Mouse (Mus musculus): Measurements from ENCODE around the gene Crygb. TPM values are rescaled to one million over a fixed set of nuclear protein-coding genes. Genes with fewer than 3 reads are reported as not detected.

Crygb gene
- polyA plus RNA-seq, 1 experiment from 2014 or later = 0.41 TPM

DNA sequence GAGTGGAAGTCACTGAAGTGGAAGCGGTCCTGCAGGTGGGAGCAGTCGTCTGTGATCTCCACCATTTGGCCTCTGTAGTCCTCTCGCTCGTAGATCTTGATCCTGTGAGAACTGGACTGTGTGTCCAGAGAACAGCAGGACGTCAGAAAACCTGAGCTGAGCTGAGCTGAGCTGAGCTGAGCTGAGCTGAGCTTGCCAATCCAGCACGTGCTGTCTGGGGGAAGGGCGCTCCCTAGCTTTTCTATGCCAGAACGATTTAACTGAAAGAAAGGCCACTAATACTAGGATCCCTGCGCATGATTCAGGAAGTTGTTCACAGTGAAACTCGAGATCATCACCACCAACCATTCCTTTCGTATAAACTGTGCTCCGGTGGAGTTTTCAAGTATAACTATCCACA, 33.3 kb downstream of the Crygb start:
- Histone ChIP-seq H3K4me3 (ENCODE audit: low read length) (no peak overlapping the region), H3K4me1 (ENCODE audit: control insufficient read depth, insufficient read depth, low read depth, low read length) (no peaks in the 10 kb centered on the region), H3K27me3 (replicated peaks; ENCODE audit: control insufficient read depth, insufficient read depth, low read length) (no peaks in the 10 kb centered on the region), H3K9me3 (ENCODE audit: control insufficient read depth, low read length) (no peaks in the 10 kb centered on the region), H3K36me3 (ENCODE audit: control insufficient read depth, insufficient read depth, low read length) (no peaks in the 10 kb centered on the region), H3K27ac (ENCODE audit: low read depth, low read length) (no peak overlapping the region), H3K9ac (ENCODE audit: low read depth, low read length) (no peak overlapping the region), H3K4me2 (ENCODE audit: low read length) (no peak overlapping the region)
- ATAC-seq = 0 out of 2 replicates have a peak, but pooled peaks have one; percentile 50
- WGBS = 58% methylated on average over 12 of the region's 12 CpGs

DNA sequence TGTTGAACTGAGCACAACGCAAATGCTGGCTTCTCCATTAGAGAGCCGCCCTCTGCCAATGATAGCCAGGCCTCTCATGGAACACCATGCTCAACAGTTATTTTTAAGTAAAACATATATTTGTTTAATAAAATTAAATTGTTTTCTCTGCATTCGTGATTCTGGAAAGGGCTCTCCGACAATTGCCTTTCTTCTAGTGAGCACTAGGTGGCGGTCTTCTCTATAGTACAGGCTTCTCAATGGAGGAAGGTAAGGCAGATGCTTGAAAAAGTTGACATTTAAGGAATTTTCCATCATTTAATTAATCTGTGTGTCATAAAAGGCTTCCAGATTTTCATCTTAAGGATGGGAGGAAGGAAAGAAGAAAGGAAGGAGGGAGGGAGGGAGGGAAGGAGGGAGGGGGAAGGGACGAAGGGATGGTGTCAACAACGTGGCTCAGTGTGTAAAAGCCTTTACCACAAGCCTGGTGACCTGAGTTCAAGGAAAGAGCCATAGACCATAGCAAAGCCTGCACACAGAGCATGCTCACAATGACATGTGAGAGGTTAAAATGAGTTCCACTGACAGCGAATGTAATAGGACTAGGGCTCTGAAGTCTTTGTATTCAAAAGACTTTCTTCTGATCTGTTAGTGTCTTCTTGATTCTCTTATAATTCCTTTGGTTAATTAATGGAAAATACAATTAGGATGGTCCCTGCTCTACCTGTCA, 35.5 kb downstream of the Crygb start:
- H3K27me3 ChIP-seq (replicated peaks; ENCODE audit: control insufficient read depth, insufficient read depth, low read length) = no peaks in the 10 kb centered on the region
- WGBS = 41% methylated on average over 8 of the region's 8 CpGs
- H3K4me3 ChIP-seq (ENCODE audit: low read length) = no peak overlapping the region
- H3K4me1 ChIP-seq (ENCODE audit: control insufficient read depth, insufficient read depth, low read depth, low read length) = no peaks in the 10 kb centered on the region
- peak overlapping the region; percentile 35 for H3K4me2 ChIP-seq (ENCODE audit: low read length)
- no peaks in the 10 kb centered on the region for H3K9me3 ChIP-seq (ENCODE audit: control insufficient read depth, low read length)
- H3K27ac ChIP-seq (ENCODE audit: low read depth, low read length) = no peak overlapping the region
- no peak overlapping the region; the same call in 1 of the 2 replicates for H3K9ac ChIP-seq (ENCODE audit: low read depth, low read length)
- no peak for ATAC-seq
- no peaks in the 10 kb centered on the region for H3K36me3 ChIP-seq (ENCODE audit: control insufficient read depth, insufficient read depth, low read length)

DNA sequence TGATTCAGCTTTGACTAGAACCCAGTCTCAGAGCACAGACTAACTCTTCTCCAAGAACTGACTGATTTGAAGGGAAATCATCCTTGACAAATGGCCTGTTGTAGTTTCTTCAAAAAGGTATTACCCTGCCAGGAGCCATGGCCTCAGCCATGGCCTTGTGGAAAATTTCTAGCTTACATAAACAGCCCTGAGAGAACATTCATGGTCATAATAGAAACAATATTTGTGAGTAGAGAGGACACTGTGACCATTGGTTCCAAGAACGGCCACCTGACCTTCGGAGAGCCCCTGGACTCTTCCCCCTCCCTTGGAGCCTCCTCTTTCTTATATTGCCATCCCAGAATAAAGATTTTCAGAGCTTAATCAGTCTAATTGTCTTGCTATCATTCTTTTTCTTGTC, 38.7 kb downstream of the Crygb start:
- ATAC-seq = no peak
- 93% methylated on average over 2 of the region's 2 CpGs for WGBS
- H3K4me1 ChIP-seq (ENCODE audit: control insufficient read depth, insufficient read depth, low read depth, low read length) = no peaks in the 10 kb centered on the region

DNA sequence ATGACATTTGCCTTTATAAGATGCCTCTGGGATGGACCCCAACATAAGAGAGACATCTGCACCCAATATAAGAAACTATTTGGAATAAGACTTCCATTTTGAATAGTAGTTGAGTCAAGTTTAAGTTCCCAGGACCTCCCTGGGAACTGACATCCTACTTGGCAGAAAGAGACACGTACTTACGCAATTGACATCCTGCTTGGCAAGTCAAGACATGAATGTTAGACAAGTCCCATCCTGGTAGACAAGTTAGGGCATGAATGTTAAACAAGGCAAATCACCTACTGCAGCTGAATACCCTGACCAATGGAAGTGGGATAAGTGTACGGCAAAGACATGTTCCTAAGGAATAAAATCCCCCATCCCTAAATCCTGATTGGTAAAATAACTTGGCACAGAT, 40.3 kb downstream of the Crygb start:
- 96% methylated on average over 3 of the region's 3 CpGs for WGBS
- no peak overlapping the region for H3K4me2 ChIP-seq (ENCODE audit: low read length)
- H3K27me3 ChIP-seq (replicated peaks; ENCODE audit: control insufficient read depth, insufficient read depth, low read length) = no peaks in the 10 kb centered on the region
- ATAC-seq = no peak
- H3K9ac ChIP-seq (ENCODE audit: low read depth, low read length) = no peak overlapping the region
- H3K4me3 ChIP-seq (ENCODE audit: low read length) = no peak overlapping the region
- no peaks in the 10 kb centered on the region for H3K36me3 ChIP-seq (ENCODE audit: control insufficient read depth, insufficient read depth, low read length)
- no peak overlapping the region for H3K27ac ChIP-seq (ENCODE audit: low read depth, low read length)
- no peaks in the 10 kb centered on the region for H3K9me3 ChIP-seq (ENCODE audit: control insufficient read depth, low read length)
- no peaks in the 10 kb centered on the region for H3K4me1 ChIP-seq (ENCODE audit: control insufficient read depth, insufficient read depth, low read depth, low read length)

More for the DNA sequence above, 38.7 kb downstream of the Crygb start:
- H3K4me2 ChIP-seq (ENCODE audit: low read length) = no peak overlapping the region
- H3K27ac ChIP-seq (ENCODE audit: low read depth, low read length) = no peak overlapping the region
- no peaks in the 10 kb centered on the region for H3K36me3 ChIP-seq (ENCODE audit: control insufficient read depth, insufficient read depth, low read length)
- no peak overlapping the region for H3K9ac ChIP-seq (ENCODE audit: low read depth, low read length)
- H3K4me3 ChIP-seq (ENCODE audit: low read length) = no peak overlapping the region
- no peaks in the 10 kb centered on the region for H3K27me3 ChIP-seq (replicated peaks; ENCODE audit: control insufficient read depth, insufficient read depth, low read length)
- no peaks in the 10 kb centered on the region for H3K9me3 ChIP-seq (ENCODE audit: control insufficient read depth, low read length)

DNA sequence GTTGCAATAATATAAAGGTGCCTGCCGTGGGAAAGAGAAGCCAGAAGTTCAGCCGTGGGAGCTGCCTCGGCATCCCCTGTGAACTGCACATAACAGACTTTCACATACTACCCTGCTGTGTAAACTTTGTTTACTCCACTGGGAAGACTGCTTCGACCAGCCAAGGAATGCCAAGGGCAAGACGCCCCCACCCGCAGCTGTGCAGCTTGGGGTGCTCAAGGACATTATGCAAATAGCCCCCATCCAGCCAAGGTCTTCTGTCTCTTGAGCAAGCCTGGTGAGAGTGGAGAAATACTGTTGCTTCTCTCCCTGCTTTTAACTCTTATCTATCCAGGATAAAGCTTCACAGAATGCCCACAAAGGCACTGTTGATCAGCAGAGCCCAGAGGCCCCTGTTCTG, 41.3 kb downstream of the Crygb start:
- no peaks in the 10 kb centered on the region for H3K9me3 ChIP-seq (ENCODE audit: control insufficient read depth, low read length)
- H3K9ac ChIP-seq (ENCODE audit: low read depth, low read length) = no peak overlapping the region
- H3K27ac ChIP-seq (ENCODE audit: low read depth, low read length) = no peak overlapping the region
- H3K4me2 ChIP-seq (ENCODE audit: low read length) = no peak overlapping the region
- no peaks in the 10 kb centered on the region for H3K4me1 ChIP-seq (ENCODE audit: control insufficient read depth, insufficient read depth, low read depth, low read length)
- 74% methylated on average over 6 of the region's 6 CpGs for WGBS
- H3K4me3 ChIP-seq (ENCODE audit: low read length) = no peak overlapping the region
- H3K36me3 ChIP-seq (ENCODE audit: control insufficient read depth, insufficient read depth, low read length) = no peaks in the 10 kb centered on the region
- no peak for ATAC-seq
- no peaks in the 10 kb centered on the region for H3K27me3 ChIP-seq (replicated peaks; ENCODE audit: control insufficient read depth, insufficient read depth, low read length)

DNA sequence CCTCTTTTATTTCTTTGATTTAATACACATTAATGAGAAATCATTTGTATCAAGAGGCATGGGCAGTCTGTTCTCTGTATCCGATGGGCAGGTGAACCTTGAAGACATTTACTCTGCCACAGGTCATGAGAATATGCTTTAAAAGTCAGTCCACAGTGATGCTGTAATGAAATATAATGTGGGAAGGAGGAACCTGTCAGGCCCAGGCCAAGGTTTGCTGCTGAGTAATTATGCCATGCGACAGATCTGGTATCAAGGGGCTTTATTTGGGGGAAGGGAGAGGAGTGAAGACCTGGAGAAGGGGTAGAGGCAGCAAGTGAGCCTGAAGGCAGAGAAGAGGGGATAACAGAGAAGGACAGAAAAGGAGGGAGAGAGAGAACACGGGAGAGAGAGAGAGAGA, 42.4 kb downstream of the Crygb start:
- no peaks in the 10 kb centered on the region for H3K4me1 ChIP-seq (ENCODE audit: control insufficient read depth, insufficient read depth, low read depth, low read length)
- H3K9me3 ChIP-seq (ENCODE audit: control insufficient read depth, low read length) = no peaks in the 10 kb centered on the region
- no peak overlapping the region for H3K27ac ChIP-seq (ENCODE audit: low read depth, low read length)
- H3K9ac ChIP-seq (ENCODE audit: low read depth, low read length) = no peak overlapping the region
- WGBS = 87% methylated on average over 3 of the region's 3 CpGs
- no peaks in the 10 kb centered on the region for H3K36me3 ChIP-seq (ENCODE audit: control insufficient read depth, insufficient read depth, low read length)
- no peak overlapping the region for H3K4me2 ChIP-seq (ENCODE audit: low read length)
- no peaks in the 10 kb centered on the region for H3K27me3 ChIP-seq (replicated peaks; ENCODE audit: control insufficient read depth, insufficient read depth, low read length)
- H3K4me3 ChIP-seq (ENCODE audit: low read length) = no peak overlapping the region
- no peak for ATAC-seq

DNA sequence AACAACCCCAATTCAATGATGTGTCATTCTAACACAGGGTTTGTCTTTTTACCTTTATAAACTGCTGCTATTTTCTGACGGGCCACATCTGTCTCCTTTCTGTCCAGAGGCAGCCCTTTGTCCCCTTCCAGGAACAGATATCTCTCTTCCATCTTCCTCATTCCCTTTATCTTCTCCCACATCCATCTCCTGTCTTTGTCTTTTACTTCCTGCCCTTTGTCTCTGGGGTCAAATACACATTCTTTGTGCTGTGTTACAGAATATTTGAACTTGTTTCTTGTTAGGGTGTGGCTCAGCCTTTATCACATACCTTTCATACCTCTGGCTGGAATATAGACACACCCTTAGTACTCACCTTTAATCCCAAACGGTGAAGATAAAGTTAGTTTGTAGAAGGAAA, 44.5 kb downstream of the Crygb start:
- H3K27ac ChIP-seq (ENCODE audit: low read depth, low read length) = no peak overlapping the region
- no peak for ATAC-seq
- H3K4me2 ChIP-seq (ENCODE audit: low read length) = no peak overlapping the region
- 79% methylated on average over 2 of the region's 2 CpGs for WGBS
- no peaks in the 10 kb centered on the region for H3K36me3 ChIP-seq (ENCODE audit: control insufficient read depth, insufficient read depth, low read length)
- no peaks in the 10 kb centered on the region for H3K9me3 ChIP-seq (ENCODE audit: control insufficient read depth, low read length)
- no peaks in the 10 kb centered on the region for H3K4me1 ChIP-seq (ENCODE audit: control insufficient read depth, insufficient read depth, low read depth, low read length)
- H3K27me3 ChIP-seq (replicated peaks; ENCODE audit: control insufficient read depth, insufficient read depth, low read length) = no peaks in the 10 kb centered on the region
- H3K9ac ChIP-seq (ENCODE audit: low read depth, low read length) = no peak overlapping the region
- H3K4me3 ChIP-seq (ENCODE audit: low read length) = no peak overlapping the region

DNA sequence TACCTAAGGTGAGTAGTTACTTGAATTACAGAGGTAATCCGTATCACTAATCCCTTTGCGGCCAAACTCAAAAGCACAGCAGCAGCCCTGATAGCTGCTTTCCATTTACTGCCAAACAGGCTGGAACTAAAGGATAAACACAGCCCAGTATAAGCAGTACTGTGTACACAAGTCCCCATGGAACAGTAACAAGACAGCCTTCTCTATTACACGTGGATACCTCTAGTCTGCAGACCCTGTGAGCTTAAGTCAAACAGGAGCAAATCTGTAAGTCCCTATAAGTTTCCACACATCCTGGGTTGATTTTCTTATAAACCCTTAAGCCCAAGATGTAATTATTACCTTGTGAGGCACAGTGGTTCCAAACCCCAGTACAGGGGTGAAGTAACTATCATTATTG, 46.6 kb downstream of the Crygb start:
- Histone ChIP-seq H3K36me3 (ENCODE audit: control insufficient read depth, insufficient read depth, low read length) (no peaks in the 10 kb centered on the region), H3K9me3 (ENCODE audit: control insufficient read depth, low read length) (no peaks in the 10 kb centered on the region), H3K4me3 (ENCODE audit: low read length) (no peak overlapping the region), H3K27me3 (replicated peaks; ENCODE audit: control insufficient read depth, insufficient read depth, low read length) (no peaks in the 10 kb centered on the region), H3K9ac (ENCODE audit: low read depth, low read length) (no peak overlapping the region), H3K4me2 (ENCODE audit: low read length) (no peak overlapping the region), H3K27ac (ENCODE audit: low read depth, low read length) (no peak overlapping the region), H3K4me1 (ENCODE audit: control insufficient read depth, insufficient read depth, low read depth, low read length) (no peaks in the 10 kb centered on the region)
- WGBS = 38% methylated on average over 3 of the region's 3 CpGs
- no peak for ATAC-seq

DNA sequence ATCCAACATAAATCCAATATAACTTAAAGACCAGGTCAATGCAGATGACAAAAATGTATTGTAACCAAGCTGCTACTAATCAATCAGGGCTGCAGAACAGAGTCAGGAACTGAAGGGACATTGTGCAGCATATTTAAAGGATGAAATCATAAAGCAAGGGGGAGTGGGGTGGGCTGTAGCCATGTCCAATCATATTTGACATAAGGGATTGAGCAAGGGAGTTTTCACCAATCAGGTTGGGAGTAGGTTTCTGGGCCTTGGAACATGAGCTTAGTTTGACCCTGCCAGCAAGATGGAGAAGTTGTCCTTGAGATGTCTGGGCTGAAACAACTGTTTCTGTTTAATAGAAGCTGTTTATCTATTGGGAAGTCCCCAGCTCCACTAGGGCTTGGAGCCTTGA, 49.4 kb downstream of the Crygb start, which contains the start of gene Akr1cl:
TSS of gene Akr1cl (minus strand) at position 119 of the 400 bp plus-strand sequence.
- Histone ChIP-seq H3K4me2 (ENCODE audit: low read length) (no peak within 1 kb of the TSS), H3K4me3 (ENCODE audit: low read length) (no peak within 1 kb of the TSS), H3K9me3 (ENCODE audit: control insufficient read depth, low read length) (no peaks in the 10 kb centered on the region), H3K36me3 (ENCODE audit: control insufficient read depth, insufficient read depth, low read length) (no peaks in the 10 kb centered on the region), H3K4me1 (ENCODE audit: control insufficient read depth, insufficient read depth, low read depth, low read length) (no peaks in the 10 kb centered on the region), H3K27ac (ENCODE audit: low read depth, low read length) (no peak within 1 kb of the TSS), H3K27me3 (replicated peaks; ENCODE audit: control insufficient read depth, insufficient read depth, low read length) (no peaks in the 10 kb centered on the region), H3K9ac (ENCODE audit: low read depth, low read length) (no peak within 1 kb of the TSS)
- ATAC-seq = no peak
